Mouse (Mus musculus): Measurements from ENCODE around the gene Gm17455. TPM values are rescaled to one million over a fixed set of nuclear protein-coding genes. Genes with fewer than 3 reads are reported as not detected.

The Gm17455 gene
- polyA plus RNA-seq, 1 experiment from 2014 or later = 12.3 TPM

- 82% methylated on average over 9 of the region's 9 CpGs for WGBS
- ATAC-seq (ENCODE audit: low read depth) = no peak
- no peaks in the 10 kb centered on the region for H3K36me3 ChIP-seq
These were observed 20.0 kb upstream of the Gm17455 start for GRCm38 (mm10) chr10:60379419-60379957.

GRCm38 (mm10) chr10:60380229-60380628 lies 19.3 kb upstream of the Gm17455 start:
- no peaks in the 10 kb centered on the region for H3K9me3 ChIP-seq
- 74% methylated on average over 3 of the region's 3 CpGs for WGBS
- H3K4me1 ChIP-seq (replicated peaks) = no peaks in the 10 kb centered on the region
- H3K9ac ChIP-seq = no peak overlapping the region
- no peaks in the 10 kb centered on the region for H3K27me3 ChIP-seq
- H3K4me3 ChIP-seq = no peak overlapping the region
- no peak overlapping the region for H3K4me2 ChIP-seq
- H3K36me3 ChIP-seq = no peaks in the 10 kb centered on the region
- no peak for ATAC-seq (ENCODE audit: low read depth)
- H3K27ac ChIP-seq (replicated peaks) = no peak overlapping the region

More at GRCm38 (mm10) chr10:60379419-60379957, 20.0 kb upstream of the Gm17455 start:
- no peaks in the 10 kb centered on the region for H3K4me1 ChIP-seq (replicated peaks)
- no peaks in the 10 kb centered on the region for H3K27me3 ChIP-seq
- H3K4me2 ChIP-seq = no peak overlapping the region
- no peak overlapping the region for H3K4me3 ChIP-seq
- H3K9ac ChIP-seq = no peak overlapping the region
- H3K9me3 ChIP-seq = no peaks in the 10 kb centered on the region
- no peak overlapping the region; the same call in 1 of the 2 replicates for H3K27ac ChIP-seq (replicated peaks)

GRCm38 (mm10) chr10:60381142-60381925 lies 18.2 kb upstream of the Gm17455 start:
- no peaks in the 10 kb centered on the region for H3K4me1 ChIP-seq (replicated peaks)
- no peaks in the 10 kb centered on the region for H3K27me3 ChIP-seq
- no peak for ATAC-seq (ENCODE audit: low read depth)
- H3K36me3 ChIP-seq = no peaks in the 10 kb centered on the region
- H3K4me3 ChIP-seq = no peak overlapping the region
- H3K9me3 ChIP-seq = no peaks in the 10 kb centered on the region
- WGBS = 79% methylated on average over 10 of the region's 10 CpGs
- no peak overlapping the region for H3K4me2 ChIP-seq
- no peak overlapping the region for H3K27ac ChIP-seq (replicated peaks)
- no peak overlapping the region for H3K9ac ChIP-seq

- 83% methylated on average over 2 of the region's 2 CpGs for WGBS
- H3K9ac ChIP-seq = no peak overlapping the region
- no peaks in the 10 kb centered on the region for H3K27me3 ChIP-seq
These were observed 11.2 kb upstream of the Gm17455 start for GRCm38 (mm10) chr10:60388332-60388731.

GRCm38 (mm10) chr10:60389447-60389865 lies 10.1 kb upstream of the Gm17455 start:
- ATAC-seq (ENCODE audit: low read depth) = no peak
- Histone ChIP-seq H3K36me3 (no peaks in the 10 kb centered on the region), H3K27me3 (no peaks in the 10 kb centered on the region), H3K4me2 (no peak overlapping the region), H3K9ac (no peak overlapping the region), H3K9me3 (no peaks in the 10 kb centered on the region), H3K27ac (replicated peaks) (no peak overlapping the region), H3K4me3 (no peak overlapping the region), H3K4me1 (replicated peaks) (peaks cover 16% of the 10 kb centered on the region)
- 63% methylated on average over 9 of the region's 9 CpGs for WGBS

More at GRCm38 (mm10) chr10:60388332-60388731, 11.2 kb upstream of the Gm17455 start:
- no peaks in the 10 kb centered on the region for H3K9me3 ChIP-seq
- H3K4me3 ChIP-seq = no peak overlapping the region
- H3K27ac ChIP-seq (replicated peaks) = no peak overlapping the region
- no peak for ATAC-seq (ENCODE audit: low read depth)
- no peaks in the 10 kb centered on the region for H3K36me3 ChIP-seq
- no peak overlapping the region for H3K4me2 ChIP-seq
- H3K4me1 ChIP-seq (replicated peaks) = peaks cover 8% of the 10 kb centered on the region

- H3K36me3 ChIP-seq = no peaks in the 10 kb centered on the region
- no peak overlapping the region for H3K4me2 ChIP-seq
- H3K4me3 ChIP-seq = no peak overlapping the region
- H3K4me1 ChIP-seq (replicated peaks) = peaks cover 24% of the 10 kb centered on the region
- no peak for ATAC-seq (ENCODE audit: low read depth)
- no peaks in the 10 kb centered on the region for H3K9me3 ChIP-seq
- H3K27ac ChIP-seq (replicated peaks) = no peak overlapping the region
- WGBS = 30% methylated on average over 6 of the region's 6 CpGs
- H3K27me3 ChIP-seq = no peaks in the 10 kb centered on the region
- no peak overlapping the region for H3K9ac ChIP-seq
These were observed 9.2 kb upstream of the Gm17455 start for GRCm38 (mm10) chr10:60390177-60390903.

GRCm38 (mm10) chr10:60390904-60391420 lies 8.6 kb upstream of the Gm17455 start:
- no peak for ATAC-seq (ENCODE audit: low read depth)
- no peak overlapping the region for H3K4me3 ChIP-seq
- 56% methylated on average over 5 of the region's 5 CpGs for WGBS

GRCm38 (mm10) chr10:60391661-60392060 lies 7.9 kb upstream of the Gm17455 start:
- ATAC-seq (ENCODE audit: low read depth) = no peak
- peaks cover 31% of the 10 kb centered on the region for H3K4me1 ChIP-seq (replicated peaks)
- WGBS = 87% methylated on average over 9 of the region's 9 CpGs

More at GRCm38 (mm10) chr10:60390904-60391420, 8.6 kb upstream of the Gm17455 start:
- no peak overlapping the region for H3K9ac ChIP-seq
- H3K4me1 ChIP-seq (replicated peaks) = peaks cover 29% of the 10 kb centered on the region
- no peaks in the 10 kb centered on the region for H3K9me3 ChIP-seq
- H3K27me3 ChIP-seq = no peaks in the 10 kb centered on the region
- H3K4me2 ChIP-seq = no peak overlapping the region
- no peaks in the 10 kb centered on the region for H3K36me3 ChIP-seq
- no peak overlapping the region for H3K27ac ChIP-seq (replicated peaks)

GRCm38 (mm10) chr10:60394936-60395335 lies 4.6 kb upstream of the Gm17455 start:
- Histone ChIP-seq H3K4me3 (no peak overlapping the region), H3K4me2 (no peak overlapping the region), H3K36me3 (no peaks in the 10 kb centered on the region), H3K9me3 (no peaks in the 10 kb centered on the region), H3K27ac (replicated peaks) (peak overlapping the region; percentile 52; the same call in 1 of the 2 replicates), H3K27me3 (no peaks in the 10 kb centered on the region), H3K9ac (no peak overlapping the region), H3K4me1 (replicated peaks) (peaks cover 51% of the 10 kb centered on the region)
- 56% methylated on average over 7 of the region's 7 CpGs for WGBS
- ATAC-seq (ENCODE audit: low read depth) = no peak

More at GRCm38 (mm10) chr10:60391661-60392060, 7.9 kb upstream of the Gm17455 start:
- Histone ChIP-seq H3K9ac (no peak overlapping the region), H3K4me3 (no peak overlapping the region), H3K27ac (replicated peaks) (no peak overlapping the region), H3K27me3 (no peaks in the 10 kb centered on the region), H3K4me2 (no peak overlapping the region), H3K9me3 (no peaks in the 10 kb centered on the region), H3K36me3 (no peaks in the 10 kb centered on the region)

GRCm38 (mm10) chr10:60395605-60396004 lies 3.9 kb upstream of the Gm17455 start:
- ATAC-seq (ENCODE audit: low read depth) = no peak
- no peaks in the 10 kb centered on the region for H3K36me3 ChIP-seq

GRCm38 (mm10) chr10:60398051-60398814 lies 1.3 kb upstream of the Gm17455 start:
- Histone ChIP-seq H3K36me3 (no peaks in the 10 kb centered on the region), H3K27me3 (no peaks in the 10 kb centered on the region), H3K4me2 (no peak overlapping the region), H3K4me1 (replicated peaks) (peaks cover 51% of the 10 kb centered on the region), H3K9ac (no peak overlapping the region), H3K9me3 (no peaks in the 10 kb centered on the region), H3K27ac (replicated peaks) (no peak overlapping the region), H3K4me3 (no peak overlapping the region)
- WGBS = 90% methylated on average over 10 of the region's 10 CpGs
- no peak for ATAC-seq (ENCODE audit: low read depth)

More at GRCm38 (mm10) chr10:60395605-60396004, 3.9 kb upstream of the Gm17455 start:
- Histone ChIP-seq H3K27ac (replicated peaks) (peak overlapping the region; percentile 46; the same call in 1 of the 2 replicates), H3K4me1 (replicated peaks) (peaks cover 53% of the 10 kb centered on the region), H3K4me3 (no peak overlapping the region), H3K4me2 (no peak overlapping the region), H3K27me3 (no peaks in the 10 kb centered on the region), H3K9me3 (no peaks in the 10 kb centered on the region), H3K9ac (no peak overlapping the region)
- WGBS = 69% methylated on average over 5 of the region's 5 CpGs
